Mouse (Mus musculus) heart, embryonic 14.5 days (tissue): ENCODE measurements around the gene Pcdh9. TPM values are rescaled to one million over a fixed set of nuclear protein-coding genes. Genes with fewer than 3 reads are reported as not detected.

Experiments used
- ATAC-seq: fragments of 200-750 bp; cut with Nextera tagmentation; 2 replicates; pipeline ENCODE4 v1.8.0; 2017; ENCODE audit warnings: low read depth, moderate TSS enrichment; ENCODE audit not compliant: insufficient number of reproducible peaks, insufficient read depth, low FRiP score
- H3K27ac ChIP-seq, 2 experiments: fragments of 200-500 bp in 1 of 2; fragments of 300-500 bp in 1 of 2; sonication (generic) in 1 of 2; replicated peaks in 1 of 2; 2 replicates each; pipeline ENCODE4 v1.5.1; 2012 to 2014; ENCODE audit warnings: low read depth in 2 of 2, low read length in 2 of 2, control low read depth in 1 of 2, mild to moderate bottlenecking in 1 of 2, mixed read lengths in 1 of 2; ENCODE audit not compliant: control insufficient read depth in 1 of 2, insufficient read depth in 1 of 2
- H3K27me3 ChIP-seq: fragments of 300-500 bp; sonication (generic); 2 replicates; pipeline ENCODE4 v1.6.1; 2014; ENCODE audit warnings: mild to moderate bottlenecking, low read length, control low read depth; ENCODE audit not compliant: control insufficient read depth, insufficient read depth
- H3K36me3 ChIP-seq: fragments of 300-500 bp; sonication (generic); 2 replicates; pipeline ENCODE4 v1.6.1; 2014; ENCODE audit warnings: mild to moderate bottlenecking, control low read depth, low read length, mixed read lengths; ENCODE audit not compliant: control insufficient read depth, insufficient read depth
- H3K4me1 ChIP-seq, 2 experiments: fragments of 200-500 bp in 1 of 2; fragments of 300-500 bp in 1 of 2; sonication (generic) in 1 of 2; 2 replicates each; pipeline ENCODE4 v1.6.1; 2012 to 2014; ENCODE audit warnings: low read length in 2 of 2, control low read depth in 1 of 2, mixed read lengths in 1 of 2; ENCODE audit not compliant: control insufficient read depth in 2 of 2, insufficient read depth in 2 of 2
- H3K4me2 ChIP-seq: fragments of 300-500 bp; sonication (generic); 2 replicates; pipeline ENCODE4 v1.6.1; 2014; ENCODE audit warnings: mild to moderate bottlenecking, low read length
- H3K4me3 ChIP-seq, 2 experiments: fragments of 200-500 bp in 1 of 2; fragments of 300-500 bp in 1 of 2; sonication (generic) in 1 of 2; 2 replicates each; pipeline ENCODE4 v1.5.1; 2012 to 2014; ENCODE audit warnings: low read length in 2 of 2, mild to moderate bottlenecking in 2 of 2, control low read depth in 1 of 2, low read depth in 1 of 2, moderate library complexity in 1 of 2; ENCODE audit not compliant: control insufficient read depth in 1 of 2, insufficient read depth in 1 of 2
- H3K9ac ChIP-seq: fragments of 300-500 bp; sonication (generic); 2 replicates; pipeline ENCODE4 v1.6.1; 2014; ENCODE audit warnings: mild to moderate bottlenecking, low read length
- H3K9me3 ChIP-seq: fragments of 300-500 bp; sonication (generic); 2 replicates; pipeline ENCODE4 v1.6.1; 2016; ENCODE audit warnings: low read length, control low read depth; ENCODE audit not compliant: control insufficient read depth
- WGBS: fragments of 180-500 bp; shearing (Covaris S2); extraction: QIAGEN DNeasy Blood & Tissue Kit; methylation state at CpG from one replicate; pipeline ENCODE4 v1.1.7; 2014; 5-methylcytosine and 5-hydroxymethylcytosine counted together
- polyA plus RNA-seq: library from polyadenylated mRNA; unstranded; fragments of >200 nt; fragmentation: Nextera tagmentation; extraction: Ambion mirVana; gene quantifications from 2 replicates; pipeline ENCODE4 v1.2.1, GENCODE M21; 2014

Gene Pcdh9
- polyA plus RNA-seq, 1 experiment from 2014 or later: 8.1 TPM

- H3K27me3 ChIP-seq: no peaks in the 10 kb centered on the region
- WGBS: 74% methylated on average over 4 of the region's 4 CpGs
- H3K9ac ChIP-seq: no peak overlapping the region
- no peaks in the 10 kb centered on the region for H3K9me3 ChIP-seq
- H3K4me2 ChIP-seq: no peak overlapping the region
- no peak overlapping the region for H3K27ac ChIP-seq
- no peaks in the 10 kb centered on the region for H3K4me1 ChIP-seq
- H3K4me3 ChIP-seq: no peak overlapping the region
- H3K36me3 ChIP-seq: no peaks in the 10 kb centered on the region
- no peak for ATAC-seq
These were observed 104.2 kb downstream of the Pcdh9 start for GRCm38 (mm10) chr14:93786234-93786633.

- no peaks in the 10 kb centered on the region for H3K27me3 ChIP-seq
- WGBS: 59% methylated on average over 2 of the region's 2 CpGs
- H3K4me3 ChIP-seq: no peak overlapping the region
- no peak overlapping the region for H3K4me2 ChIP-seq
- no peak overlapping the region for H3K27ac ChIP-seq
- no peak for ATAC-seq
- H3K9ac ChIP-seq: no peak overlapping the region
- no peaks in the 10 kb centered on the region for H3K4me1 ChIP-seq
- H3K36me3 ChIP-seq: no peaks in the 10 kb centered on the region
- no peaks in the 10 kb centered on the region for H3K9me3 ChIP-seq
These were observed 105.4 kb downstream of the Pcdh9 start for GRCm38 (mm10) chr14:93785031-93785430.

- Histone ChIP-seq H3K4me3 (no peak overlapping the region), H3K4me1 (no peaks in the 10 kb centered on the region), H3K4me2 (no peak overlapping the region), H3K9me3 (no peaks in the 10 kb centered on the region), H3K36me3 (no peaks in the 10 kb centered on the region), H3K9ac (no peak overlapping the region), H3K27me3 (no peaks in the 10 kb centered on the region), H3K27ac (no peak overlapping the region)
- WGBS: 80% methylated on average over 2 of the region's 2 CpGs
- no peak for ATAC-seq
These were observed 127.6 kb downstream of the Pcdh9 start for GRCm38 (mm10) chr14:93762855-93763254.

GRCm38 (mm10) chr14:93734077-93734673, 156.3 kb downstream of the Pcdh9 start:
- Histone ChIP-seq H3K27ac (peak overlapping the region; percentile 24 to 39; a peak in 1 of 4 replicates), H3K4me2 (peak overlapping the region; percentile 31), H3K9me3 (no peaks in the 10 kb centered on the region), H3K36me3 (no peaks in the 10 kb centered on the region), H3K4me3 (no peak overlapping the region), H3K9ac (no peak overlapping the region), H3K27me3 (no peaks in the 10 kb centered on the region), H3K4me1 (no peaks in the 10 kb centered on the region)
- WGBS: 39% methylated on average over 10 of the region's 10 CpGs
- peak; percentile 66; the same call in 1 of the 2 replicates for ATAC-seq

GRCm38 (mm10) chr14:93725798-93726197, 164.7 kb downstream of the Pcdh9 start:
- Histone ChIP-seq H3K4me1 (no peaks in the 10 kb centered on the region), H3K4me2 (no peak overlapping the region), H3K4me3 (no peak overlapping the region), H3K36me3 (no peaks in the 10 kb centered on the region), H3K9ac (no peak overlapping the region), H3K27me3 (no peaks in the 10 kb centered on the region), H3K9me3 (no peaks in the 10 kb centered on the region), H3K27ac (no peak overlapping the region)
- no peak for ATAC-seq
- WGBS: 44% methylated on average over 1 of the region's 1 CpGs

- Histone ChIP-seq H3K4me3 (no peak overlapping the region), H3K9ac (no peak overlapping the region), H3K36me3 (no peaks in the 10 kb centered on the region), H3K9me3 (no peaks in the 10 kb centered on the region), H3K27me3 (no peaks in the 10 kb centered on the region), H3K4me2 (no peak overlapping the region), H3K27ac (no peak overlapping the region), H3K4me1 (no peaks in the 10 kb centered on the region)
- no peak for ATAC-seq
- WGBS: 40% methylated on average over 1 of the region's 1 CpGs
These were observed 171.3 kb downstream of the Pcdh9 start for GRCm38 (mm10) chr14:93719208-93719607.

- H3K27me3 ChIP-seq: no peaks in the 10 kb centered on the region
- no peaks in the 10 kb centered on the region for H3K36me3 ChIP-seq
- ATAC-seq: no peak
- H3K9me3 ChIP-seq: no peaks in the 10 kb centered on the region
- WGBS: 80% methylated on average over 12 of the region's 12 CpGs
- H3K4me3 ChIP-seq: no peak overlapping the region
- no peak overlapping the region for H3K4me2 ChIP-seq
- no peak overlapping the region for H3K9ac ChIP-seq
- no peaks in the 10 kb centered on the region for H3K4me1 ChIP-seq
- no peak overlapping the region for H3K27ac ChIP-seq
These were observed 177.1 kb downstream of the Pcdh9 start for GRCm38 (mm10) chr14:93713250-93713935.

GRCm38 (mm10) chr14:93708651-93709050, 181.8 kb downstream of the Pcdh9 start:
- Histone ChIP-seq H3K27ac (no peak overlapping the region), H3K9me3 (no peaks in the 10 kb centered on the region), H3K27me3 (no peaks in the 10 kb centered on the region), H3K4me3 (no peak overlapping the region), H3K36me3 (no peaks in the 10 kb centered on the region), H3K4me2 (no peak overlapping the region), H3K4me1 (no peaks in the 10 kb centered on the region), H3K9ac (no peak overlapping the region)
- WGBS: 57% methylated on average over 3 of the region's 3 CpGs
- ATAC-seq: no peak
